Mouse (Mus musculus) E14TG2a.4 (cell line): ENCODE data around the gene Tmem210.

Source experiments
- H3K27me3 ChIP-seq: 2 replicates; pipeline ENCODE4 v1.6.1; 2014; ENCODE audit warnings: low read length, control low read depth; ENCODE audit not compliant: insufficient read depth
- H3K36me3 ChIP-seq: 2 replicates; pipeline ENCODE4 v1.6.1; 2014; ENCODE audit warnings: low read length, control low read depth; ENCODE audit not compliant: insufficient read depth
- H3K4me1 ChIP-seq: replicated peaks from 2 replicates; pipeline ENCODE4 v1.6.1; 2014; ENCODE audit warnings: low read depth, low read length, control low read depth
- H3K4me3 ChIP-seq: replicated peaks from 2 replicates; pipeline ENCODE4 v1.5.1; 2014; ENCODE audit warnings: mild to moderate bottlenecking, low read length
- H3K9me3 ChIP-seq: 2 replicates; pipeline ENCODE4 v1.6.1; 2014; ENCODE audit warnings: low read length, control low read depth
- CTCF ChIP-seq: conservative IDR thresholded peaks from 2 replicates; pipeline ENCODE4 v1.5.1; 2014; ENCODE audit warnings: low read length
- NANOG ChIP-seq: IDR thresholded peaks from 2 replicates; pipeline ENCODE4 v1.6.1; 2014; ENCODE audit warnings: borderline replicate concordance, low read length, mixed read lengths
- POU5F1 ChIP-seq: IDR thresholded peaks from 2 replicates; pipeline ENCODE4 v1.6.1; 2014; ENCODE audit warnings: low read length, borderline replicate concordance

Tmem210 gene

GRCm38 (mm10) chr2:25289651-25290050 is 1.7 kb downstream of the Tmem210 start, which contains the start of gene Lrrc26:
TSS of gene Lrrc26 (plus strand) at chr2:25289915.
- TF ChIP-seq CTCF (no peak), NANOG (peak; percentile 41; the same call in 1 of the 2 replicates), POU5F1 (no peak)
- Histone ChIP-seq H3K9me3 (no peaks in the 10 kb centered on the region), H3K4me3 (peak within 1 kb of the TSS; percentile 78), H3K36me3 (peaks cover 27% of the 10 kb centered on the region), H3K4me1 (peaks cover 76% of the 10 kb centered on the region), H3K27me3 (peaks cover 68% of the 10 kb centered on the region)

GRCm38 (mm10) chr2:25290101-25290815 is 2.3 kb downstream of the Tmem210 start:
- no peaks in the 10 kb centered on the region for H3K9me3 ChIP-seq
- peaks cover 27% of the 10 kb centered on the region for H3K36me3 ChIP-seq
- H3K4me1 ChIP-seq: peaks cover 82% of the 10 kb centered on the region
- TF ChIP-seq CTCF (no peak), NANOG (no peak), POU5F1 (no peak)
- peak overlapping the region; percentile 78 for H3K4me3 ChIP-seq
- peaks cover 74% of the 10 kb centered on the region for H3K27me3 ChIP-seq

- peaks cover 82% of the 10 kb centered on the region for H3K4me1 ChIP-seq
- no peaks in the 10 kb centered on the region for H3K9me3 ChIP-seq
- H3K4me3 ChIP-seq: peak overlapping the region; percentile 78
- H3K36me3 ChIP-seq: peaks cover 27% of the 10 kb centered on the region
- TF ChIP-seq POU5F1: no peak
- no peak for TF ChIP-seq NANOG
- TF ChIP-seq CTCF: no peak
- peaks cover 79% of the 10 kb centered on the region for H3K27me3 ChIP-seq
Measured at GRCm38 (mm10) chr2:25290816-25291130, 2.8 kb downstream of the Tmem210 start.

- Histone ChIP-seq H3K4me1 (peaks cover 82% of the 10 kb centered on the region), H3K9me3 (no peaks in the 10 kb centered on the region), H3K36me3 (peaks cover 30% of the 10 kb centered on the region), H3K4me3 (peak overlapping the region; percentile 78), H3K27me3 (peaks cover 83% of the 10 kb centered on the region)
- TF ChIP-seq NANOG (no peak), POU5F1 (no peak), CTCF (no peak)
Measured at GRCm38 (mm10) chr2:25291184-25292053, 3.5 kb downstream of the Tmem210 start.

- Histone ChIP-seq H3K4me3 (peak overlapping the region; percentile 78), H3K36me3 (peaks cover 36% of the 10 kb centered on the region), H3K27me3 (peaks cover 81% of the 10 kb centered on the region), H3K4me1 (peaks cover 82% of the 10 kb centered on the region), H3K9me3 (no peaks in the 10 kb centered on the region)
- TF ChIP-seq NANOG (no peak), POU5F1 (no peak), CTCF (no peak)
Measured at GRCm38 (mm10) chr2:25292054-25292544, 4.2 kb downstream of the Tmem210 start.

GRCm38 (mm10) chr2:25292856-25293255 is 4.9 kb downstream of the Tmem210 start:
- H3K36me3 ChIP-seq: peaks cover 44% of the 10 kb centered on the region
- TF ChIP-seq CTCF (peak; percentile 86), NANOG (no peak), POU5F1 (no peak)
- peaks cover 78% of the 10 kb centered on the region for H3K27me3 ChIP-seq
- no peaks in the 10 kb centered on the region for H3K9me3 ChIP-seq
- H3K4me3 ChIP-seq: peak overlapping the region; percentile 78
- peaks cover 80% of the 10 kb centered on the region for H3K4me1 ChIP-seq

GRCm38 (mm10) chr2:25293706-25294105 is 5.8 kb downstream of the Tmem210 start:
- Histone ChIP-seq H3K4me1 (peaks cover 80% of the 10 kb centered on the region), H3K4me3 (no peak overlapping the region), H3K36me3 (peaks cover 52% of the 10 kb centered on the region), H3K9me3 (no peaks in the 10 kb centered on the region), H3K27me3 (peaks cover 70% of the 10 kb centered on the region)
- TF ChIP-seq NANOG: no peak
- no peak for TF ChIP-seq CTCF
- TF ChIP-seq POU5F1: no peak

GRCm38 (mm10) chr2:25297093-25297492 is 9.1 kb downstream of the Tmem210 start:
- Histone ChIP-seq H3K4me1 (peaks cover 48% of the 10 kb centered on the region), H3K36me3 (peaks cover 62% of the 10 kb centered on the region), H3K27me3 (peaks cover 36% of the 10 kb centered on the region), H3K9me3 (no peaks in the 10 kb centered on the region), H3K4me3 (no peak overlapping the region)
- TF ChIP-seq POU5F1 (no peak), NANOG (no peak), CTCF (no peak)
